Mouse (Mus musculus) limb, embryonic 13.5 days (tissue): ENCODE measurements around the gene Camta1. TPM values are rescaled to one million over a fixed set of nuclear protein-coding genes. Genes with fewer than 3 reads are reported as not detected.

ENCODE experiments used
- ATAC-seq: fragments of 200-750 bp; cut with Nextera tagmentation; 2 replicates; pipeline ENCODE4 v1.8.0; 2017; ENCODE audit warnings: low read depth, moderate number of reproducible peaks, moderate TSS enrichment; ENCODE audit not compliant: low FRiP score
- H3K27ac ChIP-seq: fragments of 300-500 bp; sonication (generic); 2 replicates; pipeline ENCODE4 v1.5.1; 2015; ENCODE audit warnings: inconsistent platforms, mild to moderate bottlenecking, moderate library complexity
- H3K27me3 ChIP-seq: fragments of 300-500 bp; sonication (generic); 2 replicates; pipeline ENCODE4 v1.6.1; 2015; ENCODE audit warnings: mild to moderate bottlenecking, inconsistent platforms
- H3K36me3 ChIP-seq: fragments of 300-500 bp; sonication (generic); 2 replicates; pipeline ENCODE4 v1.6.1; 2015; ENCODE audit warnings: inconsistent platforms, mild to moderate bottlenecking, moderate library complexity
- H3K4me1 ChIP-seq: fragments of 300-500 bp; sonication (generic); 2 replicates; pipeline ENCODE4 v1.6.1; 2015; ENCODE audit warnings: inconsistent platforms
- H3K4me2 ChIP-seq: fragments of 300-500 bp; sonication (generic); replicated peaks from 2 replicates; pipeline ENCODE4 v1.6.1; 2015; ENCODE audit warnings: inconsistent platforms, mild to moderate bottlenecking, moderate library complexity
- H3K4me3 ChIP-seq: fragments of 300-500 bp; sonication (generic); 2 replicates; pipeline ENCODE4 v1.5.1; 2015; ENCODE audit warnings: moderate library complexity, mild to moderate bottlenecking, inconsistent platforms
- H3K9ac ChIP-seq: fragments of 300-500 bp; sonication (generic); 2 replicates; pipeline ENCODE4 v1.6.1; 2015; ENCODE audit warnings: mild to moderate bottlenecking, inconsistent platforms
- H3K9me3 ChIP-seq: fragments of 300-500 bp; sonication (generic); 2 replicates; pipeline ENCODE4 v1.6.1; 2016; ENCODE audit warnings: inconsistent platforms
- WGBS: fragments of 180-500 bp; shearing (Covaris S2); methylation state at CpG from one replicate; pipeline ENCODE4 v1.1.7; 2015; 5-methylcytosine and 5-hydroxymethylcytosine counted together
- polyA plus RNA-seq: library from polyadenylated mRNA; unstranded; fragments of >200 nt; fragmentation: Nextera tagmentation; extraction: Ambion mirVana; gene quantifications from 2 replicates; pipeline ENCODE4 v1.2.1, GENCODE M21; 2015

Camta1 gene
- polyA plus RNA-seq, 1 experiment from 2014 or later, result 93.5 TPM

DNA sequence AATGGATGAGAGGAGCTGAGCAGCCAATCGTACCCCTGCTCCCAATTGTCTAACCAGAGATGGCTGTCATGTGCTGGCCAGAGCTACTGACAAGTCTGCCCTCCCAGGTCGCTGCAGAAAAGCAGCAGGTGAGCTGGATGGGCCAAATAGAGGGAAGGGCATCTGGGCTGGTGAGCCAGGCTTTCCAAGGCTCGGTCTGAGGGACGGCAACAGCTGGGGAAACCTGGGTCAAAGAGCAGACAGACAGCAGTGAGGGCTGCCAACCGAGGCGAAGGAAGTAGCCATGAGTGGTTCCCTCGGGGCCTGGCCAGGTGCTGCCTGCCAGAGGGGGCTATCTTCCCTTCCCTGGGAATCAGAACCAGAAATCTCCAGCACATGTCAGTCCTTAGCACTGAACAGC lies 109.1 kb downstream of the Camta1 start:
- 42% methylated on average over 7 of the region's 7 CpGs for WGBS
- ATAC-seq, result no peak

DNA sequence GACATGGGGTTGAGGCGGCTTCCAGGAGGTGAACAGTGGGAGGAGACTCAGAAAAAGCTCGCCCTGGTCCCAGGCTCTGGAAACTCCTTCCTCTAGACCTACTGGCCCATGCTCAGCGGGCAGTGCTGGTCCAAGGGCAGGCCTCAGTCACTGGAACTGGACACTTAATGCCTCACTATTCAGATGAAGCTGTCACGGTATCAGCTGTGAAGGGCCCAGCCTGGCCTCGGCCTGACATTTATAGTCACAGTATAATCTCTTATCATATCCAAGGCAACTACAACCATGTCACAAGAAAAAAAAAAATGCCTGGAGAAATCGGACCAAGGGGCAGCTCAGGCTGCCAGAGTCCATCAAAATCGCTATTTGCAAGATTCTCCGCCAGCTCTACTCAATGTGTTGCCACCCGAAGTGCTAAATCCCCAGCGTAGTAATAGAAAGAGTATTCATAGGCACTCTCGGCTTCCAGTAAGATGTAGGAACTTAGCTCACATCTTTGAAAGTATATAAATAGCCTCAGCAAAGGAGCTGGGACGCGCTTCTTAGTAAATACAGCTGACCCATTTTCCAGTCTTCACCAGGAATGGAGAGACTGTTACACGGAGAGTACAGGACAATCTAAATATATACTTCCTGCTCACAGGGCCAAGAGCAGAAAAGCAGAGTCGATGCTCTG lies 110.3 kb downstream of the Camta1 start:
- Histone ChIP-seq H3K4me2 (no peak overlapping the region), H3K4me1 (peaks cover 17% of the 10 kb centered on the region), H3K27ac (no peak overlapping the region), H3K27me3 (no peaks in the 10 kb centered on the region), H3K9me3 (no peaks in the 10 kb centered on the region), H3K36me3 (no peaks in the 10 kb centered on the region), H3K4me3 (no peak overlapping the region), H3K9ac (no peak overlapping the region)
- ATAC-seq, result no peak
- 89% methylated on average over 15 of the region's 15 CpGs for WGBS

More for the DNA sequence above, 109.1 kb downstream of the Camta1 start:
- Histone ChIP-seq H3K27ac (no peak overlapping the region), H3K36me3 (no peaks in the 10 kb centered on the region), H3K4me3 (no peak overlapping the region), H3K9me3 (no peaks in the 10 kb centered on the region), H3K4me1 (peaks cover 19% of the 10 kb centered on the region), H3K27me3 (no peaks in the 10 kb centered on the region), H3K9ac (no peak overlapping the region), H3K4me2 (no peak overlapping the region)

DNA sequence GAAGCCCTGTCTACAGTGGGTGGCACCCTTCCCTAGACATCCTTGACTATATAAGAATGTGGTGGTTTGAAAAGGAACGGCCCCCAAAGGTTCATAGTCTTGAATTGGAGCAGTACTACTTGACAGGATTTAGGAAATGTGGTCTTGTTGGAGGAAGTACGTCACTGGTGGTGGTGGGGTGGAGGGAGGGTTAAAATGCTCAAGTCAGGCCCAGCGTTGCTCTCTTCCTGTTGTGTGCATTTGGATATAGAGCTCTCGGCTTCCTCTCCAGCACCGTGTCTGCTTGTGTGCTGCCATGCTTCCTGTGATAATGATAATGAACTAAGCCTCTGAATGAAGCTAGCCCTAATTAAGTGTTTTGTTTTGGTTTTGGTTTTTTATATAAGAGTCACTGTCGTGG lies 114.0 kb downstream of the Camta1 start:
- H3K27me3 ChIP-seq, result no peaks in the 10 kb centered on the region
- H3K36me3 ChIP-seq, result no peaks in the 10 kb centered on the region
- peaks cover 10% of the 10 kb centered on the region for H3K4me1 ChIP-seq
- H3K27ac ChIP-seq, result no peak overlapping the region
- H3K4me2 ChIP-seq, result no peak overlapping the region
- no peak overlapping the region for H3K4me3 ChIP-seq
- 80% methylated on average over 6 of the region's 6 CpGs for WGBS
- no peaks in the 10 kb centered on the region for H3K9me3 ChIP-seq
- no peak for ATAC-seq
- H3K9ac ChIP-seq, result no peak overlapping the region

DNA sequence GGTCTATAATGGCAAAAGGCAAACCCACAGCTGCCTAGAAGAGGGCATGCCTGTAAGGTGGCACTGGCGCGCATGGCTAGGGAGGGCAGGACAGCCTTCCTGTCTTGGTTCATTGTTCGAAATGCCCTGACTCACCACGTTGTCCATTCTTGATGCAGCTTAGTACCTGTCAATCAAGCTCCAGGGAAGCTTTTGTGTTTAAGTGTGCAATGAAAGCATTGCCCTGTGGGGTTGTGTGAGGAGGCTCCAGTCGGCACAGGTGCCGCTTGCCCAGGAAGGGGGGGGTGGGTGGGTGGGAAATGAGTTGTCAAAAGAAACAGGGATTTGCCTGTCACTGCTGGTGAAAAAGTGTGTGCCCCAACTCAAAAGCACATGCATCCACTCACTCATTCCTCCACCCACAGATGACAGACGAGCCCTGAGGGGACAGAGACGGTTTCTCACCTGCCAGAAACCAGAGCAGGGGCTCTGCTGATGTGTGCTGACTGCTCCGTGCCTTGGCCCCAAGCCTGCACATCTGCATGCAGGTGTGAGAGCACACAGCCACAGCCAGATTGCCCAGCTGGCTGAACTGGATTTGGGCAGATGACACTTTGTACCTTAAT lies 115.6 kb downstream of the Camta1 start:
- H3K27me3 ChIP-seq, result no peaks in the 10 kb centered on the region
- 60% methylated on average over 9 of the region's 9 CpGs for WGBS
- no peak overlapping the region for H3K4me3 ChIP-seq
- H3K4me1 ChIP-seq, result peaks cover 22% of the 10 kb centered on the region
- H3K27ac ChIP-seq, result no peak overlapping the region
- H3K9ac ChIP-seq, result no peak overlapping the region
- H3K9me3 ChIP-seq, result no peaks in the 10 kb centered on the region
- no peaks in the 10 kb centered on the region for H3K36me3 ChIP-seq
- H3K4me2 ChIP-seq, result no peak overlapping the region
- no peak for ATAC-seq

DNA sequence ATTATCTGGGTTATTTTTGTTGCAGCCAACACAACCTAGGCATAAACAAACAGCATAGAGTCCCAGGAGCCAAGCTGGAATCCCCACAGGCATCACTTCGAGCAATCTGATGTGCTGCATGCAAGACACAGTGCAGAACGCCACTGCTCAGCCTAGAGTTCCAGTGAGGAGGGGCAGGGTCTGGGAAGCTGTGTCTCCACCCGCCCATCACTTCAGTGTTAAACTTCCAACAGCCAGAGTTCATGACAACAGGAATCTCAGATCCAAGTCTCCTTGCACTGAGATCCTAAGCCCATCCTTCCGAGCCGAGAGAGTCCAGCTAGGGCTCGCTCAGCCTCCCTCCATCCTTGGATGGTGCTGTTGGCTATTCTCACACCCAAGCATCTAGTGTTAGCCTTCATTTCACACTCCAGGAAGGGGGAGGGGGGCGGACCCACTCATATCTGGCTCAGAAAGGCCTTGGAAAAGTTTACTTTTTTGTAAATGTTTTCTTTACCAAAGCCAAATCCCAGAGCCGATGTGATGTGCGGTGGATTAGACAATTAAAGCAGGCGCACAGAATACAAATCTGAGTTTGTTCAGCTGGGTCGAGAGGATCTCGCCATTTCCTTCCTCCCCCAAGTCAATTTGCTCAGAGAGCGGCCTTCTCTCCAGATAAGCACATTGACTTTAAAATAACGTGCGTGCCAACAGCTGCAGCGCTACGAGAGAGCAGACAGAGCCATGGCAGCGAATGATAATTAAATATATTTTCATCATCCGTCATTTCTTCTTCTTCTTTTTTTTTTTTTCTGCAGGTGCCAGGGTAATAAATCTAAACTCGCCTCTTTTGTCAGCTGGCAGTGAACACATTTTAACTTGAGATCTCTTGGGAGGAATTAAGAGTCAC lies 120.2 kb downstream of the Camta1 start:
- H3K36me3 ChIP-seq, result no peaks in the 10 kb centered on the region
- no peak overlapping the region for H3K4me3 ChIP-seq
- peaks cover 23% of the 10 kb centered on the region for H3K4me1 ChIP-seq
- H3K9ac ChIP-seq, result no peak overlapping the region
- WGBS, result 56% methylated on average over 20 of the region's 20 CpGs
- ATAC-seq, result no peak
- no peaks in the 10 kb centered on the region for H3K9me3 ChIP-seq
- no peak overlapping the region for H3K27ac ChIP-seq
- no peaks in the 10 kb centered on the region for H3K27me3 ChIP-seq
- H3K4me2 ChIP-seq, result no peak overlapping the region

DNA sequence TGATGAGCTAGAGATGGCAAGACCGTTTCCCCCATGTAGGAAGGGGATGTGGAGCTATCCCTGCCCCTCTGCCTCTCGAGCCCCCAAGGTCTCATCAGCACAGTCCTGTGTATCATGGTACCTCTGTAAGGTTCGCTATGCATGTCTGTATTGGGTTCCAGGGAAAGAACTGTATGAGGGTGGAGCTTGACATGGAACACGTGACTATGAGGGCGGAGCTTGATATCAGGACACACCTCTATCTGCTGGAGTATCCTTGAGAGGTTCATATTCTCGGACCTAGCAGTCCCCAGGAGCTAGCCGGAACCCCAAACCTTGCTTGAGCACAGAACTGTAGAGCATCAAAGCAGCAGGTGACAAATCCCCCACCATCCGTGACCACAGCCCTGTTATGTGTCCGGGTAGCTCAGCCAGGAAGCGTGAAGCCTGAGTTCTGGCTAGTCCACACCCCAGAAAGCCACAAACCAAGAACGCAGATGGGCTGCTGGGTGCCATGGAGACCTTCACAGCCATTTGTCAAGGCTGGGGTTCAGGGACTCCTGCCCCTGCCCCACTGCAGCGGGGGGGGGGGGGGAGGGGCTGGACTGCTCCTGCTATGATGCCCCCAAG lies 122.2 kb downstream of the Camta1 start:
- ATAC-seq, result no peak
- no peaks in the 10 kb centered on the region for H3K9me3 ChIP-seq
- H3K4me2 ChIP-seq, result no peak overlapping the region
- H3K36me3 ChIP-seq, result no peaks in the 10 kb centered on the region
- WGBS, result 77% methylated on average over 11 of the region's 12 CpGs
- no peak overlapping the region for H3K9ac ChIP-seq
- H3K4me1 ChIP-seq, result peaks cover 23% of the 10 kb centered on the region
- H3K27ac ChIP-seq, result no peak overlapping the region
- H3K27me3 ChIP-seq, result no peaks in the 10 kb centered on the region
- no peak overlapping the region for H3K4me3 ChIP-seq

DNA sequence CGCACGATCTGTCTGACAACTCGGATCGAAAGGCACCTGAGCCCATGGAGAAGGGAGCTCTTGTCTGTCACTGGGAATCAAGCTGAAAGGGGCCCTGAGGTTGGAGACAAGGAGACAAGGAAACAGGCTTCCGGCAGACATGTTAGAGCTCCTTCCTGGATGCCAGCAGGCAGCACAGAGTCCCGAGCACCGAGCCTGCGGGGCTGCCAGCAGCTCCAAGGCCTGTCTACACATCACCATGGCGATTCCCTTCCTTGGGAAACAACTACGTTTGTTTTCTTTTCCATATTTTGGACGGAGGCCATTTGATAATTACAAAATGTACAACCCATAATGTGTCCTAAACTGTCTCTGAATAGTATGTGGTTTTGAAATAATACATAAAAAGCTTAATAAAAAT lies 122.8 kb downstream of the Camta1 start:
- no peak for ATAC-seq
- H3K36me3 ChIP-seq, result no peaks in the 10 kb centered on the region
- H3K9ac ChIP-seq, result no peak overlapping the region
- H3K27me3 ChIP-seq, result no peaks in the 10 kb centered on the region
- peaks cover 23% of the 10 kb centered on the region for H3K4me1 ChIP-seq
- H3K4me3 ChIP-seq, result no peak overlapping the region
- H3K4me2 ChIP-seq, result no peak overlapping the region
- no peaks in the 10 kb centered on the region for H3K9me3 ChIP-seq
- H3K27ac ChIP-seq, result no peak overlapping the region
- WGBS, result 79% methylated on average over 11 of the region's 11 CpGs

DNA sequence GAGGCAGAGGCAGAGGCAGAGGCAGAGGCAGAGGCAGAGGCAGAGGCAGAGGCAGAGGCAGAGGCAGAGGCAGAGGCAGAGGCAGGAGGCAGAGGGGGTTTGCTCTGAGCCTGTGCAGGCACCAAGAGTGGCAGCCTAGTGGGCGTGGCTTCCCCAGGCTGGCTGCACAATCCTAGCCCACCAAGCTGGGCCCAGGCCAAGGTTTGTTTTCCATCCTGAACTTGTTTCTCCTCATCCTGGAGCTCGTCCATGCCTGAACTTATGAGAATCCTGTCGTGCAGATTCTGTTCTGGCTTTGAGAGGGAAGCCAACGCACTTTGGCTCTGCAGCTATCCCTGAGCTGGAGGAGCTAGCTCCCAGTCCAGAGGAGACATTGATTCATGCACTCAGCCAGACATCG lies 123.4 kb downstream of the Camta1 start:
- no peak for ATAC-seq
- H3K4me3 ChIP-seq, result no peak overlapping the region
- no peak overlapping the region for H3K4me2 ChIP-seq
- no peak overlapping the region for H3K9ac ChIP-seq
- H3K27me3 ChIP-seq, result no peaks in the 10 kb centered on the region
- H3K36me3 ChIP-seq, result no peaks in the 10 kb centered on the region
- no peaks in the 10 kb centered on the region for H3K9me3 ChIP-seq
- no peak overlapping the region for H3K27ac ChIP-seq
- 74% methylated on average over 5 of the region's 5 CpGs for WGBS
- peaks cover 20% of the 10 kb centered on the region for H3K4me1 ChIP-seq

DNA sequence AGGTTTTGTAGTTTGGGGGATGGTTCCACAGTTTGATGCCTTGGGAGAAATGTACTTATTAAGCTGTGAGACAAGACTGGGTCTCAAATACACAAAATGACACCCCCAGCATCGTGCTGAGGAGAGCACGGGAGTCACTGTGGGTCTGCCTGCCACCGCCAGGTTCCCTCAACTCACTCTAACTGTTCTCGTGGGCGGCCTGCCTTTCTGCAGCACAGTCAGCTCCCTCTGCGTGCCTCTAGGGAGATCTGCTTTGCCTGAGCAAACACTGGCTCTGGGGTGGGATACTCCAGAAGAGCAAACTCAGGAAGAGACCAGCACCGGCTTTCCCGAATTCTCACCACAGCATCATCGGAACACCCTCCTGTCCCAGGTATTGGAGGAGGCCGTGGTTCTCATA lies 129.0 kb downstream of the Camta1 start:
- Histone ChIP-seq H3K27ac (no peak overlapping the region), H3K4me1 (no peaks in the 10 kb centered on the region), H3K4me3 (no peak overlapping the region), H3K9ac (no peak overlapping the region), H3K36me3 (no peaks in the 10 kb centered on the region), H3K4me2 (no peak overlapping the region), H3K27me3 (no peaks in the 10 kb centered on the region), H3K9me3 (no peaks in the 10 kb centered on the region)
- 72% methylated on average over 10 of the region's 10 CpGs for WGBS
- no peak for ATAC-seq

DNA sequence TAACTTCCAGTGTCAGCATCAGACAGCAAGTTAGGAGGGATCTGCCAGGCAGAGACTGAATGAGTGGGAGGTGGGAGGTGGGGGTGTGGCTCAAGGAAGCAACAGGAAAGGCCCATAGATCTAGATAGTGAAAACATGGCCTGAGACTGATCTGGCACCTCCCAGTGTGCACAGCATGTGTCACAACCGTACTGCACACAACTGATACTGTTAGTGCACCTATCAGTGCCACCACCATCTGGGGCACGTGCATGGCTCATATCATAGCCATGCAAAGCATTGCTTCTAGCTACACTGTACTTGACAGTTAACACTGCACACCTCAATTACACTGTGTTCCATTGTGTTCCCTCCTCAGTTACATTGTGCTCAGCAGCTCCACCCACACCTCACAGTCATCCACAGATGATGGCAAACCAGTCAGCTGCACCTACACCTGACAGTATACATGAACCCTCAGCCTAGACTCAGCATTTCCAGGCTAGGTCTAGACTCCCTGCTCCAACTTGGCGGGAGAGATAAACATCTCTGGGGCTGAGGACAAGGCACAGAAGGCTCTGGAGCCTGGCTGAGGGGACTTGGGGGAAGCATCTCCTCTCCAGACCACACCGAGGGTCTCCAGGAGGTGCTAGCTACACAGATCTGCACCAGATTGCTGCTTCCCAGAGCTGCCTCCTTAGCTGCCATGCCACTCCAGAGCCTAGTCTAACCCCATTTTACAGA lies 131.5 kb downstream of the Camta1 start:
- no peak for ATAC-seq
- H3K4me3 ChIP-seq, result no peak overlapping the region
- no peaks in the 10 kb centered on the region for H3K9me3 ChIP-seq
- WGBS, result 74% methylated on average over 4 of the region's 4 CpGs
- no peaks in the 10 kb centered on the region for H3K27me3 ChIP-seq
- H3K4me1 ChIP-seq, result 0 out of 2 replicates have a peak, but pooled peaks cover 5% of the 10 kb centered on the region
- no peaks in the 10 kb centered on the region for H3K36me3 ChIP-seq
- H3K27ac ChIP-seq, result no peak overlapping the region
- no peak overlapping the region for H3K4me2 ChIP-seq
- no peak overlapping the region for H3K9ac ChIP-seq

DNA sequence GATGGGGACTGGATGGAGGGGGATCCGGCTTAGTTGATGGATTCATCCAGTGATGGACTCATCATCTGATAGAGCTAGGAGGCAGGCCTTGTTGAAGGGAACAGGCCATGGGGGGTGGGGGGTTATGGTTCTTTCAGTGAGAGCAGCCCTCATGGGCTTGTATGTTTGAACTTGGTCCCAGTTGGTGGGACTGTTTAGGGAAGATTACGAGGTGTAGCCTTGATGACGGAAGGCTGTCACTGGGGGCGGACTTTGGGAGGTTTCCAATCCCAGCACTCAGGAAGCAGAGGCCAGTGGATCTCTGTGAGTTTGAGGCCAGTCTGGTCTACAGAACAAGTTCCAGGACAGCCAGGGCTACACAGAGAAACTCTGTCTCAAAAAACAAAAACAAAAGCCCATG lies 132.6 kb downstream of the Camta1 start:
- H3K9ac ChIP-seq, result no peak overlapping the region
- H3K36me3 ChIP-seq, result no peaks in the 10 kb centered on the region
- H3K27me3 ChIP-seq, result no peaks in the 10 kb centered on the region
- WGBS, result 55% methylated on average over 4 of the region's 4 CpGs
- H3K4me3 ChIP-seq, result no peak overlapping the region
- no peak for ATAC-seq
- H3K4me1 ChIP-seq, result 0 out of 2 replicates have a peak, but pooled peaks cover 5% of the 10 kb centered on the region
- no peak overlapping the region for H3K27ac ChIP-seq
- H3K4me2 ChIP-seq, result no peak overlapping the region
- no peaks in the 10 kb centered on the region for H3K9me3 ChIP-seq
